Mouse (Mus musculus) frontal cortex, adult 2 months (tissue): Measurements from ENCODE around the gene Gm43302. TPM values are rescaled to one million over a fixed set of nuclear protein-coding genes. Genes with fewer than 3 reads are reported as not detected.
"Not testable (repeated sequence)": the region's sequence is repeated elsewhere in the genome, so short reads cannot be mapped to it uniquely, and the experiment has no call there.

ENCODE experiments used
- DNase-seq, 2 experiments: peaks; one replicate each; pipeline ENCODE4 v3.0.0; 2022; ENCODE audit warnings: low spot score in 1 of 2; ENCODE audit errors: extremely low spot score in 1 of 2
- polyA plus RNA-seq: library from polyadenylated mRNA; depleted of rRNA; stranded (reverse); fragments of >200 nt; gene quantifications from 2 replicates; pipeline ENCODE4 v1.2.3, GENCODE M21; 2012; rRNA removed

Gm43302 gene
- polyA plus RNA-seq, 1 experiment, result 0.76 TPM

GRCm38 (mm10) chr5:105200791-105201355 is 92.6 kb downstream of the Gm43302 start:
- not testable (repeated sequence) for DNase-seq

GRCm38 (mm10) chr5:105199149-105199548 is 94.3 kb downstream of the Gm43302 start:
- DNase-seq, result not testable (repeated sequence)

- DNase-seq, result not testable (repeated sequence)
These were observed 95.5 kb downstream of the Gm43302 start for GRCm38 (mm10) chr5:105197915-105198560.

- not testable (repeated sequence) for DNase-seq
These were observed 97.2 kb downstream of the Gm43302 start for GRCm38 (mm10) chr5:105196308-105196707.

GRCm38 (mm10) chr5:105192536-105192935 is 101.0 kb downstream of the Gm43302 start:
- not testable (repeated sequence) for DNase-seq

- no peak for DNase-seq
These were observed 112.0 kb downstream of the Gm43302 start for GRCm38 (mm10) chr5:105181446-105181845.

Other genes with a start within 250 kb of the Gm43302 start
- 3.0 and 3.8 TPM in 2 replicates for gene Gbp9, start 154.2 kb downstream of the Gm43302 start, polyA plus RNA-seq
- 0.38 TPM in 2 replicates for gene Gbp8, start 154.2 kb downstream of the Gm43302 start, polyA plus RNA-seq
- 3.2 and 4.2 TPM in 2 replicates for gene Gbp4, start 154.1 kb downstream of the Gm43302 start, polyA plus RNA-seq
- 0.86 TPM in 2 replicates for gene Gbp10, start 54.2 kb downstream of the Gm43302 start, polyA plus RNA-seq
- gene Gbp6, start within 50 bp of the Gm43302 start, polyA plus RNA-seq, result 2.9 and 3.4 TPM in 2 replicates
- gene Lrrc8b, start 122.1 kb upstream of the Gm43302 start, polyA plus RNA-seq, result 39.9 and 41.7 TPM in 2 replicates
- 8.5 and 9.2 TPM in 2 replicates for gene Lrrc8c, start 225.7 kb upstream of the Gm43302 start, polyA plus RNA-seq